Mouse (Mus musculus): ENCODE measurements around the gene Polr2b. TPM values are rescaled to one million over a fixed set of nuclear protein-coding genes. Genes with fewer than 3 reads are reported as not detected.
A peak's percentile ranks its signal among the peaks of the same experiment; 100 is the strongest.

Gene Polr2b
- polyA plus RNA-seq, 1 experiment from 2014 or later, result 111 TPM

DNA sequence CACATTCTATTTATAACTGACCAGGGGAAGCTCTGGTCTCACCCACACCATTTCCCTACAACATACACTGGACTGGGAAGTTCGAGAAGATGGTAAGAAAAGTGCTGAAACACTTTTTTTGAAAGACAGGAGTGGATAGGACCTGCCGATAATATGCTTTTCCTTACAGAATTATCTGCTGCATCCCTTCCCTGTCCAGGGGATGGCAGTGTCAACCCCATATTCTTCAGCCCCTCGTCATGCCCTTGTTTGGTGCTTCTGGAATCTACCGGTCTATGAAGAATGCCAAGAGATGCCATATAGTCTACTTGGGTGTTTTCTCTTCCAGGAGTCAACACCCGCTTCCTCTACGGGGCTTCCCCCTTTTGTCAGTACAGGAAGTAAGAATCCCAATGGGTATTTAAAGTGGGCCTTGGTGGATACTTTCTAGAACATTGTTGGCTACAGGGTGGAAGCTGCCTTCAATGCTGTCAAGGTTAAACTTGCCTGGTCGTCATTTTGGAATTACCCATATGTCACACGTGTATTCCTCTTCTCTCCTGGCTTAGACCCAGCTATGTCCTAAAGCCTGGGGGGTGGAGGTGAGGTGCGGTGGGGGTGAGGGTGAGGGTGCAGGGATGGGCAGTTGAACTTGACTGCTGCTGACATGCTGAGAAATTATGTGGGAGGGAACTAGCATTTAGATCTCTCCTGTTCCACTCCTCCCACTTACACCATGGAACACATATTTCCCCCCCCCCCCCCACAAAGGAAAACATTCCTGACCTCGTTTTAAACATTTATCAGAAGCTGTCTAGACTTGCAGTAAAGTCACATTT is 76.9 kb downstream of the Polr2b start:
- 84% methylated on average over 10 of the region's 10 CpGs for WGBS
- Histone ChIP-seq H3K4me3 (no peak overlapping the region), H3K27ac (no peak overlapping the region), H3K27me3 (ENCODE audit: poor library complexity, severe bottlenecking) (no peaks in the 10 kb centered on the region), H3K36me3 (replicated peaks) (no peaks in the 10 kb centered on the region), H3K4me1 (peaks cover 12% of the 10 kb centered on the region; the same call in 1 of the 2 replicates), H3K9me3 (no peaks in the 10 kb centered on the region)
- DNase-seq (ENCODE audit: extremely low spot score, low spot score), result no peak

DNA sequence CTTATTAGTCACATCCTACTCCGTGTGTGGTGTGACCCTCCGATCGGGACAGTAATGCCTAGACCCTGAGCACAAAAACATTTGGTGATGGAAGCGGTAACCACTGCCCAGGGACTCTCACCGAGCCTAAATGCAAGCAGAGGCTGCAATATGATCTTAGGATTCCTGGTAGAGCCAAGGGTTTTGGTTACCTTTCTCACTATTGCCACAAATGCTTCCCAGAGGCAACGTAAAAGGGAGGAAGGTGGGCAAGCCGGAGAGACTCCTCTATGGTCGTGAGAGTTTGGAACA is 77.4 kb downstream of the Polr2b start:
- no peak for DNase-seq (ENCODE audit: extremely low spot score, low spot score)
- Histone ChIP-seq H3K4me3 (no peak overlapping the region), H3K36me3 (replicated peaks) (no peaks in the 10 kb centered on the region), H3K4me1 (peaks cover 8% of the 10 kb centered on the region; the same call in 1 of the 2 replicates), H3K9me3 (no peaks in the 10 kb centered on the region), H3K27ac (no peak overlapping the region), H3K27me3 (ENCODE audit: poor library complexity, severe bottlenecking) (no peaks in the 10 kb centered on the region)
- 92% methylated on average over 8 of the region's 8 CpGs for WGBS

DNA sequence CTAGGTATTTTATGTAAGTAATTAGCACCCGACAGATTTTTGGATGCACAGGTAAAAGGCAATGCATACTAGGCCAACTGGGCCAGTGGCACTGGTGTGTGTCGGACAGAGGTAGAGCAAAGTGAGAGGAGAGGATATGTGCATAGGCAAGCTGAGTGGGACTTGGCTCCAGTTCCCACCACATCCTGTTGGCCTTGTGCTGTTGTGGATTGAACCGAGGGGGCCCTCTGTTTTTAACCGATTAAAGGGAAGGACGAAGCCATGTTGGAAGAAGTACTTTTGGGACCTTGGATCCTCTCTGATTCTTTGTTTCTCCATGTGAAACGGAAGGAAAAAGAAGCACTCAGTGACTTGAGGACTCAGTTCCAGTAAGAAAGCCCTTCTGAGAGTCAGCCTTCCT is 78.4 kb downstream of the Polr2b start:
- no peaks in the 10 kb centered on the region for H3K27me3 ChIP-seq (ENCODE audit: poor library complexity, severe bottlenecking)
- H3K4me1 ChIP-seq, result peaks cover 7% of the 10 kb centered on the region; the same call in 1 of the 2 replicates
- no peak overlapping the region for H3K27ac ChIP-seq
- no peak overlapping the region for H3K4me3 ChIP-seq
- H3K36me3 ChIP-seq (replicated peaks), result no peaks in the 10 kb centered on the region
- 88% methylated on average over 6 of the region's 6 CpGs for WGBS
- DNase-seq (ENCODE audit: extremely low spot score, low spot score), result no peak
- no peaks in the 10 kb centered on the region for H3K9me3 ChIP-seq

DNA sequence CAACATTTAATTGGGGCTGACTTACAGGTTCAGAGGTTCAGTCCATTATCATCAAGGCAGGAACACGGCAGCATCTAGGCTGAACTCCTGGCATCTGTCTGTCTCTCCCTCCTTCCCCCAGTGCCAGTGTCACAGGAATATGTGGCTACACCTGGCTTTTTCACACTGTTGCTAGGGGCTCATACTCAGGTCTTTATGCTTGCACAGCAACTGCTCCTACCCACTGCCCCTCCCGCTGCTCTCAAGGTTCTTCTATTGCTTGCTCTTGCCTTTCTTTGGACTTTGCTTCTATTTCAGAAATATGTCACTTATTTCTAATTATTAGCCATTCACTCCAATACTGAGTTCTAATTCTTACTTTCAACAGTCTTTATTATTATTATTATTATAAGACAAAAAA is 80.3 kb downstream of the Polr2b start:
- H3K9me3 ChIP-seq, result no peaks in the 10 kb centered on the region
- H3K4me3 ChIP-seq, result no peak overlapping the region
- no peaks in the 10 kb centered on the region for H3K27me3 ChIP-seq (ENCODE audit: poor library complexity, severe bottlenecking)
- H3K4me1 ChIP-seq, result peaks cover 6% of the 10 kb centered on the region; the same call in 1 of the 2 replicates
- H3K36me3 ChIP-seq (replicated peaks), result no peaks in the 10 kb centered on the region
- WGBS, result 85% methylated on average over 2 of the region's 2 CpGs
- no peak for DNase-seq (ENCODE audit: extremely low spot score, low spot score)
- no peak overlapping the region for H3K27ac ChIP-seq

GRCm38 (mm10) chr5:77393094-77393619 is 83.2 kb downstream of the Polr2b start:
- WGBS, result 88% methylated on average over 10 of the region's 10 CpGs

DNA sequence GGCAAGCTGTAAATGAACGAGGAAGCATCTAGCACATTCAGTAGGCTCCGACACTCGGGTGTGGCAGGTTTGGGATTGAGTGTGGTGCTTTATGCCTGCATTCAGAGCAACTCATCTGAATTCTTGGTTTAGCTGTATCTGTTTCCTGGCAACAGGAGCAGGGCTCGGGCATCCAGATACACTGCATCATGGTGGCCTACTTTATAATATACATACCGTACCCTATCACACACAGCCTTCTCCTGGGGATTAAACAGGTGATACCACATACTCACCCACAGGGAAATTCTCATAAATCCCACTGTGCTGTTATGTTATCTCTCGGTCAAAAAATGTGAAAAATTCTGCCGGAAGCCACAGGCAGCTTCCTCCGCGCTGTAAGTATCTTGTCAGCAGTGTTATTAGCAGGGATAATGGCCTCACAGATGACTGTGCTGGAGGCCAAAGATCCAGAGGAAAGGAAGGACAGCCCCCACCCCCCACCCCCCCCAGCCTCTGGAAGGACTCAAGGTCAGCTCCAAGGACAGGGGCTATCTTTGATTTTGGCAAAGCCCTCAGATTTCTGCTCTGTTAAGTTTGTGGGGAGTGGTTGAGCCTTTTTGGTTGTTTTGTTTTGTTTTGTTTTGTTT is 84.2 kb downstream of the Polr2b start:
- 84% methylated on average over 9 of the region's 9 CpGs for WGBS
- no peak overlapping the region for H3K4me3 ChIP-seq
- H3K27me3 ChIP-seq (ENCODE audit: poor library complexity, severe bottlenecking), result peaks cover 9% of the 10 kb centered on the region
- H3K27ac ChIP-seq, result no peak overlapping the region
- H3K36me3 ChIP-seq (replicated peaks), result no peaks in the 10 kb centered on the region
- peaks cover 37% of the 10 kb centered on the region for H3K4me1 ChIP-seq
- no peaks in the 10 kb centered on the region for H3K9me3 ChIP-seq
- no peak for DNase-seq (ENCODE audit: extremely low spot score, low spot score)

More at GRCm38 (mm10) chr5:77393094-77393619, 83.2 kb downstream of the Polr2b start:
- Histone ChIP-seq H3K9me3 (no peaks in the 10 kb centered on the region), H3K4me3 (no peak overlapping the region), H3K27ac (no peak overlapping the region), H3K4me1 (peaks cover 27% of the 10 kb centered on the region), H3K36me3 (replicated peaks) (no peaks in the 10 kb centered on the region), H3K27me3 (ENCODE audit: poor library complexity, severe bottlenecking) (no peaks in the 10 kb centered on the region)
- no peak for DNase-seq (ENCODE audit: extremely low spot score, low spot score)

DNA sequence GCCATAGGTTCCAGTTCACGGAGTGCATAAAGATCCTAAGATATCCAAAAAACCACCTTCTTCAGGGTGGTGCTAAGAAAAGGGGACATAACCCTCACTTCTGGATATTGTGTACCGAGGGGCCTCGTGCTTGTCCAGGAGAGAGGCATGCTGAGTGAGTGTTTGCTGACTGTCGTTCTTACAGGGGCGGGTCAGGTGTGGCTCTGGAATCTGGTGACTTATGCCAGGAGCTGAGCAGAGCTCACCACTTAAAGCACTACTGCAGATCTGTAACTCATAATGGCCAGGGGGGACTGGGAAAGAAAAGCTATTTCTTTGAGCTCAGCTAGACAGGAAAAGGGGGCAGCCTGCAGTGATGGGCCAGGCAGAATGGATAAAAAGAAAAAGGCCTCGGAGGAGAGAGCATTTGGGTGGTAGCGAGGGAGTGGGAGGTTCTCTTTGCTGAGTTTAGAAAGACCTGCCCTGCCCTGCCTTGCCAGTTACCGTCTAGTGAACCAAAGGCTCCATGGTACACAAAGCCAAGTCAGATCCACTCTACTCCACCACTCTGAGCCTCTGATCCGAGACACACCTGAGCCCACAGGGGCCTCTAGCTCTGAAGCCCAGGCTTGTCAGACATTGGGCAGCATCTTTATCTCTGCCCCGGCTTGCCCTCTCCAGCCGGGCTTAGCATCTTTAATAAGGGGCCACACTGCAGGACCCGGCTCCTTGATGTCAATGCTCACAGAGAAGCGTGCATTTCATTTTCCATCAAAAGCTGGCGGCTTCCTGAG is 88.5 kb downstream of the Polr2b start:
- H3K27ac ChIP-seq, result peak overlapping the region; percentile 20; the same call in 1 of the 2 replicates
- WGBS, result 71% methylated on average over 14 of the region's 14 CpGs
- no peak for DNase-seq (ENCODE audit: extremely low spot score, low spot score)
- no peaks in the 10 kb centered on the region for H3K9me3 ChIP-seq
- no peaks in the 10 kb centered on the region for H3K36me3 ChIP-seq (replicated peaks)
- peaks cover 18% of the 10 kb centered on the region for H3K27me3 ChIP-seq (ENCODE audit: poor library complexity, severe bottlenecking)
- no peak overlapping the region for H3K4me3 ChIP-seq
- peaks cover 42% of the 10 kb centered on the region for H3K4me1 ChIP-seq

Small RNA genes within 50 kb of the gene (microRNA-seq; reads per million reads assigned to microRNA genes)
- not detected for gene Mir5098

Other genes with a start within 250 kb of the Polr2b start
- gene Hopx, start 195.0 kb upstream of the Polr2b start, polyA plus RNA-seq (2016; fragmentation: Nextera tagmentation; extraction: Ambion mirVana), result 0.23 and 0.55 TPM in 2 replicates
- 0.64 and 1.1 TPM in 2 replicates for gene Spink2, start 98.7 kb upstream of the Polr2b start, polyA plus RNA-seq (2016; fragmentation: Nextera tagmentation; extraction: Ambion mirVana)
- 21.6 and 22.3 TPM in 2 replicates for gene Rest, start 44.7 kb upstream of the Polr2b start, polyA plus RNA-seq (2016; fragmentation: Nextera tagmentation; extraction: Ambion mirVana)
- gene Noa1, start 63 bp upstream of the Polr2b start, polyA plus RNA-seq (2016; fragmentation: Nextera tagmentation; extraction: Ambion mirVana), result 36.9 and 38.9 TPM in 2 replicates
- 4.4 and 5.1 TPM in 2 replicates for gene Igfbp7, start 97.9 kb downstream of the Polr2b start, polyA plus RNA-seq (2016; fragmentation: Nextera tagmentation; extraction: Ambion mirVana)